Mouse (Mus musculus) myocyte (in vitro differentiated cells): ENCODE data around the gene Olfr1532-ps1. TPM values are rescaled to one million over a fixed set of nuclear protein-coding genes. Genes with fewer than 3 reads are reported as not detected.
"Not testable (repeated sequence)": the region's sequence is repeated elsewhere in the genome, so short reads cannot be mapped to it uniquely, and the experiment has no call there.

Experiments used
- H3K27me3 ChIP-seq: one replicate; pipeline ENCODE4 v1.6.1; 2011; ENCODE audit not compliant: control insufficient read depth, insufficient read depth, insufficient read length
- H3K36me3 ChIP-seq: one replicate; pipeline ENCODE4 v1.6.1; 2011; ENCODE audit not compliant: control insufficient read depth, insufficient read depth
- H3K4me2 ChIP-seq: one replicate; pipeline ENCODE4 v1.6.1; 2011; ENCODE audit warnings: low read depth, control low read depth
- H3K4me3 ChIP-seq: one replicate; pipeline ENCODE4 v1.5.1; 2011; ENCODE audit warnings: mild to moderate bottlenecking, control low read depth, moderate library complexity
- H3K79me2 ChIP-seq: one replicate; pipeline ENCODE4 v1.6.1; 2011; ENCODE audit not compliant: control insufficient read depth, insufficient read depth
- H3ac ChIP-seq: one replicate; pipeline ENCODE4 v1.6.1; 2011; ENCODE audit not compliant: control insufficient read depth, insufficient read length
- CEBPB ChIP-seq: IDR thresholded peaks from 2 replicates; pipeline ENCODE4 v1.6.1; 2011; ENCODE audit warnings: mild to moderate bottlenecking, moderate library complexity; ENCODE audit not compliant: poor library complexity, insufficient read depth, severe bottlenecking
- E2F4 ChIP-seq: IDR thresholded peaks from one replicate; pipeline ENCODE4 v1.6.1; 2011; ENCODE audit warnings: mild to moderate bottlenecking, control low read depth, moderate library complexity; ENCODE audit not compliant: insufficient read depth
- MAX ChIP-seq: IDR thresholded peaks from one replicate; pipeline ENCODE4 v1.6.1; 2011; ENCODE audit warnings: low read depth, mild to moderate bottlenecking, control low read depth
- MYOD1 ChIP-seq, 3 experiments: IDR thresholded peaks; one replicate each; pipeline ENCODE4 v1.6.1; 2011; ENCODE audit warnings: control low read depth in 2 of 3, low read depth in 2 of 3, mild to moderate bottlenecking in 2 of 3, moderate library complexity in 1 of 3; ENCODE audit not compliant: insufficient read length in 2 of 3, control insufficient read depth in 1 of 3
- MYOG ChIP-seq, 3 experiments: IDR thresholded peaks; one replicate each; pipeline ENCODE4 v1.6.1; 2011; ENCODE audit warnings: control low read depth in 2 of 3, low read depth in 2 of 3, mild to moderate bottlenecking in 2 of 3; ENCODE audit not compliant: insufficient read length in 2 of 3, control insufficient read depth in 1 of 3, insufficient read depth in 1 of 3
- POLR2A ChIP-seq: IDR thresholded peaks from one replicate; pipeline ENCODE4 v1.6.1; 2011; ENCODE audit warnings: low read depth, mild to moderate bottlenecking, control low read depth, moderate library complexity; ENCODE audit not compliant: insufficient read length
- POLR2AphosphoS2 ChIP-seq: IDR thresholded peaks from one replicate; pipeline ENCODE4 v1.6.1; 2011; ENCODE audit warnings: low read depth, control low read depth; ENCODE audit not compliant: insufficient read length
- REST ChIP-seq: IDR thresholded peaks from one replicate; pipeline ENCODE4 v1.6.1; 2011; ENCODE audit warnings: mild to moderate bottlenecking, control low read depth, moderate library complexity; ENCODE audit not compliant: insufficient read depth, insufficient read length
- SRF ChIP-seq: IDR thresholded peaks from one replicate; pipeline ENCODE4 v1.6.1; 2011; ENCODE audit warnings: low read depth; ENCODE audit not compliant: control insufficient read depth, insufficient read length
- TCF12 ChIP-seq: IDR thresholded peaks from one replicate; pipeline ENCODE4 v1.6.1; 2011; ENCODE audit warnings: mild to moderate bottlenecking, control low read depth; ENCODE audit not compliant: poor library complexity, insufficient read depth, severe bottlenecking
- TCF3 ChIP-seq: IDR thresholded peaks from one replicate; pipeline ENCODE4 v1.6.1; 2011; ENCODE audit warnings: low read depth, control low read depth; ENCODE audit not compliant: insufficient read length
- USF1 ChIP-seq: IDR thresholded peaks from one replicate; pipeline ENCODE4 v1.6.1; 2011; ENCODE audit warnings: low read depth, mild to moderate bottlenecking, control low read depth, moderate library complexity
- polyA plus RNA-seq: library from polyadenylated mRNA; unstranded; fragments of >200 nt; fragmentation: generic; extraction: Trizol; gene quantifications from one replicate; pipeline ENCODE4 v1.2.1, GENCODE M21; 2012; ENCODE audit warnings: missing spikeins

Olfr1532-ps1 gene
- not detected for polyA plus RNA-seq

DNA sequence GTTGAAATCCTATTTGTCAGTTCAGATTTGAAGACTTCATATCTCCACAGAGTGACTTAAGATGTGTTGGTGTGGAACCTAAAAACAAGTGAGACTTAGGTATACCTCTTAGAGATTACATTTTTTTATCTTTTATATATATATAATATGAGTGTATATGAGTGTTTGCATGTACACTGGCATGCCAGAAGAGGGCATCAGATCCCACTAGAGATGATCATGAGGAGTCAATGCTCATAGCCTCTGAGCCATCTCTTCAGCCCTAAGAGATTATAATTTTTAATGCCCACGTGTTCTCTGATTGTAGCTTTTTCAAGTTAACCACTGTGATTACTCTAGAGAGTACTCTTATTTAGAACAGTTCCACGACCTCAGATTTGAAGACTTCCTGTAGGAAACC lies at the start of gene Olfr1532-ps1:
Gene Olfr1532-ps1 (plus strand): TSS at position 326 of the 400 bp plus-strand sequence.
- Histone ChIP-seq H3K27me3 (no peaks in the 10 kb centered on the region), H3K36me3 (no peaks in the 10 kb centered on the region), H3K4me3 (no peak within 1 kb of the TSS), H3ac (no peak within 1 kb of the TSS), H3K79me2 (no peaks in the 10 kb centered on the region), H3K4me2 (no peak within 1 kb of the TSS)
- TF ChIP-seq MYOG (IDR thresholded peaks at IDR 0.05; ENCODE audit: control insufficient read depth in 1 of 3, insufficient read depth in 1 of 3, insufficient read length in 2 of 3, low read depth in 2 of 3): no peak
- no peak for TF ChIP-seq MAX
- TF ChIP-seq E2F4: no peak
- no peak for TF ChIP-seq SRF
- TF ChIP-seq TCF3: no peak
- TF ChIP-seq REST: no peak
- no peak for TF ChIP-seq TCF12
- TF ChIP-seq POLR2AphosphoS2: no peak
- no peak for TF ChIP-seq CEBPB

DNA sequence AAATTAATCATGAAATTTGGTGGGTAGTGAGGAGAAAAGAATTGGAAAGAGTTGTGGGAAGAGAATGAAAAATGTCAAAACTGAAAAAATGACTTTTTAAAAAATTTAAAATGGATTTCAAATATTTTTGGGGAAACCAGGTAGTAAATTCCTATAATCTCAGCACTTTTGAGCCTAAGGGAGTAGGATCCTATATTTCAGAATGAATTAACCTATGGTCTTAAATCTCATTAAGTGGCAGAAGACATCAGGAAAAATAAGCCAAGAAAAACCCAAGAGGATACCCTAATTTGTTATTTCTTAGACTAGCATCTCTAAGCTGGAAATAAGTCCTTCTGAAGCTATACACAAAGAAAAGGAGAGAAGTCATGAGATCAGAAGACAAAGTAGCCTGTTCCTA lies 44.9 kb upstream of the Olfr1532-ps1 start, which contains the start of gene Olfr704:
Gene Olfr704 (plus strand): TSS at position 301 of the 400 bp plus-strand sequence.
- Histone ChIP-seq H3K4me2 (no peak within 1 kb of the TSS), H3ac (no peak within 1 kb of the TSS), H3K36me3 (no peaks in the 10 kb centered on the region), H3K79me2 (no peaks in the 10 kb centered on the region), H3K4me3 (no peak within 1 kb of the TSS), H3K27me3 (no peaks in the 10 kb centered on the region)
- TF ChIP-seq POLR2AphosphoS2 (no peak), MYOD1 (IDR thresholded peaks at IDR 0.05; ENCODE audit: control insufficient read depth in 1 of 3, insufficient read length in 2 of 3, low read depth in 2 of 3) (no peak), E2F4 (no peak), TCF12 (no peak), REST (no peak), TCF3 (no peak), POLR2A (no peak)

DNA sequence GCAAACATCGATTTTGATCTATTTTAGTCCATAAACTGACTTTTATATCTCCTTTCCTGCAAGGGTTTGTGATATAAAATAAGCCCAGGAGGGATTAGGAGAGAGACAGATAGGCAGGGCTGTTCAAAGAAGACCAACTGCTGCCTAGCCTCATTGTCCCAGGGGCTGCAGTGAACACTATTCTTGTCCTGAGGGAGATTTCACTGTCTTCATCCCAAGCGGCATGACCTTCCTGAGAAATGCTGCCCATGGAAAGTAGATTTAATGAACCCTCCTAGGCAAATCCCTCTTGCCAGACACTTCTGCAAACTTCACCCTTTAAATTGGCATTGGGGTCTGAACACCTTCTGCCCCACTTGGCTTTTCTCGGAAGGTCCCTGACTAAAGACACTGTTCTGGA lies 31.0 kb upstream of the Olfr1532-ps1 start, which contains the start of gene Olfr705:
Gene Olfr705 (minus strand): TSS at position 101 of the 400 bp plus-strand sequence.
- Histone ChIP-seq H3K4me3 (no peak within 1 kb of the TSS), H3K27me3 (no peaks in the 10 kb centered on the region), H3K4me2 (no peak within 1 kb of the TSS), H3ac (no peak within 1 kb of the TSS), H3K79me2 (no peaks in the 10 kb centered on the region), H3K36me3 (no peaks in the 10 kb centered on the region)
- TF ChIP-seq TCF3 (no peak), MYOG (IDR thresholded peaks at IDR 0.05; ENCODE audit: control insufficient read depth in 1 of 3, insufficient read depth in 1 of 3, insufficient read length in 2 of 3, low read depth in 2 of 3) (no peak), MYOD1 (IDR thresholded peaks at IDR 0.05; ENCODE audit: control insufficient read depth in 1 of 3, insufficient read length in 2 of 3, low read depth in 2 of 3) (no peak), TCF12 (no peak), SRF (no peak), POLR2AphosphoS2 (no peak), E2F4 (no peak), CEBPB (no peak), MAX (no peak), USF1 (no peak), REST (no peak), POLR2A (no peak)

DNA sequence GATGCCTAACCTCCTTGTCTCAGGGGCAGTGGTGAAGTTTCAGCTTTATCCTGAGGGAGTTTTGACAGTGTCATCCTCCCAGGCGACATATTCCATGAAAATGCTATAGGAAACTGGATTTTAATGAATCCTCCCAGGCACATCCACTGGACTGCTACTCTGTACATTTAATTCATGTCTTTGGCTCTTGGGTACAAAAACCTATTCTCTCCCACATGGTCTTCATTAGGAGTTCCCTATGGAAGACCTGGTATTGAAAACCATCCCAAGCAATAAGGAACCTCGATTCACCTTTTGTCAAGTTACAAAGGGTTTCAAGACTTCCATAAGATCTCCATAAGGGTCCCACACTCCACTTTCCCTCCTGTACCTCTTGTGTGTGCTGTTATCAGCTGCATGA lies 19.7 kb upstream of the Olfr1532-ps1 start, which contains the start of gene Olfr706:
Gene Olfr706 (minus strand): TSS at position 101 of the 400 bp plus-strand sequence.
- TF ChIP-seq MAX (no peak), REST (no peak), E2F4 (no peak), POLR2A (no peak), USF1 (no peak), TCF12 (no peak), MYOG (IDR thresholded peaks at IDR 0.05; ENCODE audit: control insufficient read depth in 1 of 3, insufficient read depth in 1 of 3, insufficient read length in 2 of 3, low read depth in 2 of 3) (no peak), TCF3 (no peak), SRF (no peak), MYOD1 (IDR thresholded peaks at IDR 0.05; ENCODE audit: control insufficient read depth in 1 of 3, insufficient read length in 2 of 3, low read depth in 2 of 3) (no peak), POLR2AphosphoS2 (no peak), CEBPB (no peak)
- Histone ChIP-seq H3K79me2 (no peaks in the 10 kb centered on the region), H3K36me3 (no peaks in the 10 kb centered on the region), H3K4me3 (no peak within 1 kb of the TSS), H3K4me2 (no peak within 1 kb of the TSS), H3K27me3 (no peaks in the 10 kb centered on the region), H3ac (no peak within 1 kb of the TSS)

DNA sequence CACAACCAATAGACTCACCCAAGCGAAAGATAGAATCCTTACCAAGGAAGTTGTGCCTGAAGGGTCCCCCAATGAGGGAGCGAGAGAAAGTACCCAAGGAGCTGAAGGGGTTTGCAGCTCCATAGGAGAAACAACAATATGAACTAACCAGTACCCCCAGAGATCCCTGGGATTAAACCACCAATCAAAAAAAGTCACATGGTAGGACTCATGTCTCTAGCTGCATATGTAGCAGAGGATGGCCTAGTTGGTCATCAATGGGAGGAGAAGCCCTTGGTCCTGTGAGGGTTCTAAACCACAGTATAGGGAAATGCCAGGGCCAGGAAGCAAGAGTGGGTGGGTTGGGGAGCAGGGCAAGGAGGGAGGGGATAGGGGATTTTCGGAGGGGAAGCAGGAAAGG lies 6.7 kb upstream of the Olfr1532-ps1 start, which contains the start of gene Olfr707:
Gene Olfr707 (minus strand): TSS at position 101 of the 400 bp plus-strand sequence.
- H3K79me2 ChIP-seq, H3K36me3 ChIP-seq, H3ac ChIP-seq, H3K27me3 ChIP-seq, H3K4me3 ChIP-seq, H3K4me2 ChIP-seq: not testable (repeated sequence)

DNA sequence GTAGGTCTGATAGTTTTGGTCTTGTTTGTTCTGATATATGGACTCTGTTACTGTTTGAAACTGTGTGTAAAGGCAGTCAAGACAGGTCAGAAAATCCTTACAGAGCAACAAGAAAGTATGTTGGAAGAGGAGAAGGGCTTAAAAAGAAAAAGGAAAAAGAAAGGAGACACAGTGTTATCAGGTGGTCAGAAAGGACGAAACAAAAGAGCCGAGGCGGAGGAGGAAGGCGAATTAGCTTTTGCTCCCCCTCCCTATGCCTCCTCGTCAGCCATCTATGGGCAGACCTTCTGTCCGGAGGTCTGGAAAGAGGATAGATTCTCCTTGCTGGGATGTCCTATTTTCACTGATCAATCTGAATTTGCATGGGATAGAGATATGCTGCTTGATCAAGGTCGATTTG lies 13.2 kb downstream of the Olfr1532-ps1 start:
- H3K27me3 ChIP-seq, H3K4me3 ChIP-seq, H3K4me2 ChIP-seq, H3K79me2 ChIP-seq, H3K36me3 ChIP-seq, H3ac ChIP-seq: not testable (repeated sequence)
